Mouse (Mus musculus): ENCODE data around the gene Cnnm1.

Gene Cnnm1

DNA sequence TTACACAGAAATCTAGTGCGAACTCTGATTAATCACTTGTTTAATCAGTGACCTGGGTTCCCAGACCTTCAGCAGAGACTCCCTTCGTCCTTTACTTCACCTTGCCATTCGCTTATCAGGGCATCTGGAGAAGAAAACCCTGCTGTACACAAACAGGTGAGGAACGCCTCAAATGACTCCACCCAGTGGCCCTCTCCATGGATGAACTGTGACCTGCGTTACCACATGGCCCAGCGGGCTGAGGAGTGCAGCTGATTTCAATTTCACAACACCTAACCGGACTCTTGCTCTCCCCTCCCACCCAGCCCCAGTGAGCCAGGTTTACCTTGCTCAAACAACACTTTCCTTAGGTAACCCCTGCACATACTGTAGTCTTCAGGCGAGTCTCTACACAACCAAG is 73.6 kb downstream of the Cnnm1 start:
- no peak for DNase-seq

GRCm38 (mm10) chr19:43515668-43516396 is 75.6 kb downstream of the Cnnm1 start:
- no peak for DNase-seq

DNA sequence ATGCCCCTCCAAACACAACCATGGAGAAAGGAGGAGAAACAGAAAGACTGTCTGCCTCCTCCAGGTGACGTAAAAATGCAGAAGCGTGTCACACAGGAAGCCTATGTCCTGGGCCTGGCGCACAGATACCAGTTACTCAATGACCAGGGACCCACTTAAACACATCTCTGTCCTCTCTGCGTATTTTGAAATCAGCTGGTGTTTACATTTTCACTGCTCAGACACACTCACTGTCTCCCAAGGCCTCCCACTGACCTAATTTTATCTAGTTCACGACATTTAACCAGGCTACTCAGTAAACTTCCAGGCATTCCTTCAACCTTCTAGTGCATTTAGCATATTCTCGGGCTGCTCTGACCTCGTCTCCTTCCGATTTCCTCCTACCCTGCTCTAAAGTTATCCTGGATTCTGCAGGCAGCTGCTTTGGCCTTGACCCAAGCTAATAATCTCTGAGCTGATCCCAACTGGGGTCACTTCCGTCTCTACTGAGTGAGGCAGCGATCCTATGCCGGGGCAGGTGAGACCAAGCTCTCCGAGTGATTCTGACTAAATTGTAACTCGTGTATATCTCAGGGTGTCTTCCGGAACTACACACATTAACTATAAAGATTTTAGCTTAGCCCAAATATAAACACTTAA is 76.3 kb downstream of the Cnnm1 start:
- DNase-seq: no peak

DNA sequence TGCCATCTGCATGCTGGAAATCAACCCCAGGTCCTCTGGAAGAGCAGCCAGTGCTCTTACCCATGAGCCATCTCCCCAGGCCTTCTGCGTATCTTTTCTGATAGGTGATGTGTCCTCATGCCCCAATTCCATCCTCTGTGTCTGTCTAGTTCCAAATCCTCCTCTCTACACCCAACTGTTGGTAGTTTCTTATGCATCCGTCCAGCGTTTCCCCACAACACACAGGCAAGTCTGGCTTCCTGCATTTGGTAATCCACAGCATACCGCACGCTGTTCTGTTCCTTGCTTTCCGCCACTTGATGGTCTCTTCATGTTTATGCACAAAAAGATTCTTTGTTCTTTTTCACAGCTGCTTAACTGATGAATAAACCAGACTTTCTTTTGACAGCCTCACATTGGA is 77.1 kb downstream of the Cnnm1 start:
- no peak for DNase-seq

DNA sequence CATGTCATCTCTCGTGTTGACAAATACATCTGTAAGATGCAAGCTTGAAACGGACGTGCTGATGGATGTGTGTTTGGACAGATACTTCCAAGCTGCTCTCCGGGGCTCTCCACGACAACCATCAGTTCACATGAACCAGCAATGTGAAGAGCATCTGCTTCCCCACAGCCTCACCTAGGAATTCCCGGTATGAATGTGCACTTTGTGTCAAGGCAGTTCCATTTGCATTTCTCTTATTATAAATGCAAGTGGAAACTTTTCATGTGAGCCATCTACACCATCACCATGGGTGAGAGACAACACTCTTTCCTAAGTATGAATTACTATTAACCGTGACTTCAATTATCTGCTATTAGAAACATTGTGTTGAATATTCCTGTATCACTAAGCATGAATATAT is 77.6 kb downstream of the Cnnm1 start:
- DNase-seq: no peak

DNA sequence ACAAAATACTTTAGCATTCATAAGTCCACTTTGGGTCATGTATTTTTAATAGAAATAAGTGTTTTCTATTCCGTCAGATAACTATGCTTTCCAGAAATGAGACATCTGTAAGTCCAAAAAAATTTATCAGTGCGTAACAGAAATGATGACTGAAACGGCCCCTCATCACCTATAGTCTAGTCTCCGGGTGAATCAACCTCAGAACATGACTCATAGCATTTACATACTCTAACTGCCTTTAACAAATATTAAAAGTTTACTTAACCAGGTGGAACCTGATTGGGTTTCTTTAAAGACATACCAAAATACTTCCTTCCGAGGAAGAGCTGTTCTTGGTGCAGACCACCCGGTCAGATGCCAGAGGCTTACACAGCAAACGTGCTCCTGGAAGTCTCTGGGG is 78.0 kb downstream of the Cnnm1 start:
- DNase-seq: no peak

GRCm38 (mm10) chr19:43519226-43519625 is 79.0 kb downstream of the Cnnm1 start:
- no peak for DNase-seq

DNA sequence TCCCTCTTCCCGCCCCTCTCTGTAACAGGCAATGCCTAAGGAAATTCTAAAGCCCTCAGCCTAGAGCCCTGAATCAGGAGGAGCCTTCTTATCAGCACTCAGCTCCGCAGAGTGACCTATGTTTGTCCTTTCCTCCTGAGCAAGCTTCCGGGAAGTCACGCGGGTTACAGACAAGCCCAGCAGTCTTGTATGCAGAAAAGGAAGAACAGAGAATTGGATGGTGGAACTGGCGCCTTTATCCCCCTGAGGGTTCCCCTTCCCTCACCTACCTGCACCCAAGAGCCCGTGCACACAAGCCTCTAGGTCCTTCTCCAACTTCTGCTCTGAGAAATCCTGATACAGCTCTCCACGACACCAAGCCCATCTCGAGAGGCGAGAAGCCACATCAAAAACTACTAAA is 80.2 kb downstream of the Cnnm1 start:
- DNase-seq: no peak

DNA sequence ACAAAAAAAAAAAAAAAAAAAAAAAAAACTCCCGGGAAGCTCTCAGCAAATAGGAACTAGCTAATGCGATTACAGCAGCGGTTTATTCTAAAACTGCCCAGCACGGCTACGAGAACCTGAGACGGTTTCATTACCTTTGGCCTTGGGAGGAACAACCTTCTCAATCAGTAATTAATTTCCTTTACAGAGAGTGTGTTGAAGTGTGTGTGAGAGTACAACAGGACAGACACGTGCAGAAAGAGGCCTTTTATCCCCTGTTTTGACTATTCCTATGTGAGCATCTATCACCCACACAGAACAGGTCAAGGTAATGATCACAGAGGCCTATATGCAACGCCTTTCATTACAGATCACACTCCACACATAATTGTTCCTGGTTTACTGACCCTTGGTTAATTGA is 81.1 kb downstream of the Cnnm1 start:
- DNase-seq: no peak

DNA sequence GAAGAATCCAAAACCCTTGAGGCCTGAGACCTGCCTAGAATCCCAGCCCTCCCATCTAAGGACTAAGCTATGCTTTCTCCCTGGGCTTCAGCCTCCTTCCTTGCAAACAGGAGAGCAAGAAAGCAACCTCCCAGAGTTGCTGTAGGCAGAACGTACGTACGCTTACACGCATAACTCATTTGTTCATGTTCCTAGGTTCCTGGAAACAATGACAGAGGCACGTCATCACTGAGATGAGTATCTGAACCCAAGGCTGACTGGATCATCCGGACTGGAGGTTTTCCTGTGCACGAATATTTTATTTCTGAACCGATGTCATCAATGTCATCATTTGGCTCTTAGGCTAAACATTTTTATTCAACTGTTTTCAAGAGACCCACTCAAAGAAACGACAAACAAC is 81.8 kb downstream of the Cnnm1 start:
- DNase-seq: no peak

DNA sequence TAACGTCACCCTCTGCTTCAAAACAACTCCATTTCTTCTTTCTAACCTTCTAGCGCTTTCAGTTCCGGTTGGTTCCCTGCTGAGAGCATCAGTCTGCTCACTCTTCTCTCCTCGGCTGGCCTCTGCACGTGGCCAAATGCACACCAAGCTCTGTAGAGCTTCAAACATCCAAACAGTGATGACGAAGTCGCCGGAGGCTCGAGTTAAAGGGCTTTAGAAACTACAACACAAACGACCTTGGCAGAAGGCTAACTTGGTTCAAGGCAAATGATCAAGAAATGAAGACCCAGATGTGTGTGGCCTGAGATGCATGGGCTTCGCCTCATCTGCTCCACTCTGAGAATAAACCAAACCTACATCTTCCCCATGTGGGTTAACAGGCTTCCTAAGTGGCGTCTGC is 83.3 kb downstream of the Cnnm1 start:
- peak; percentile 30 for DNase-seq

- peak; percentile 92 for DNase-seq
Measured at GRCm38 (mm10) chr19:43524187-43525103, 84.2 kb downstream of the Cnnm1 start, which contains the start of gene Got1. TSS of gene Got1 (minus strand) at chr19:43524605.

DNA sequence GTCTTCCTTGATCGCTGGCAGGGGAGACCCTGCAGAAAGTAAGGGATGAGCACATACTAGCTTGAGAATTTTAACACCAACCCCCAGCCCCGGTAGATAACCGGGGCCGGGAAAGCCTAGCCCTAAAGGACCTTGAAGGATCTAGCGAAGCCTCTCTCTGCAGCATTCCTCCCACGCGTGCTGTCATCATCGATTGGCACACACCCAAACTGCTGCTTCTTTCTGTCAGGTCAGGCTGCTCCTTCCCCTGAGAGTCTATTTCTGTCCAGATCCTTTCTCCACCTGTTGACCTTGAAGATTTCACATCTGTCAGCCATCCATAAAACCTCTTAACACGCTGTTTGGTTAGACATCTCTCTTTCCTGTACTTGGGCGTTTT is 84.9 kb downstream of the Cnnm1 start:
- DNase-seq: no peak

DNA sequence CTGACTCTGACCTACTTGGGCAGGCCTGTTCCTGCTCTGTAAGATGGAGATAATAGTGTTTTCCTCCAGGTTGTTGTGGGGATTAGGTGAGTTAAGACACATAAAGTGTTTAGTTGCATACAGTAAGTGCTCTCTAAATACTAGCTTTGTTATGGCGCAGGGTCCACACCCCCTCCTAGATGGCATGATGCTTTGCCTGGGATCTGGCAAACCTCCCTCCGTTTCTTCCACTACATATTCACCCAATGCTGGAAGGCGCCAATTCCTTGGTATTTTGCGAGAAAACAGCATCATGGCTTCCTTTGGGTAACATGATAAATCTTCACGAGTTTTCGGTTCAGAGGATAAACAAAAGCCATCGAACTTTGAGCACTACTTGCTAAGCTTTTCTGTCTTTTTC is 85.3 kb downstream of the Cnnm1 start:
- no peak for DNase-seq

- DNase-seq: no peak
Measured at GRCm38 (mm10) chr19:43526025-43526424, 85.8 kb downstream of the Cnnm1 start.

DNA sequence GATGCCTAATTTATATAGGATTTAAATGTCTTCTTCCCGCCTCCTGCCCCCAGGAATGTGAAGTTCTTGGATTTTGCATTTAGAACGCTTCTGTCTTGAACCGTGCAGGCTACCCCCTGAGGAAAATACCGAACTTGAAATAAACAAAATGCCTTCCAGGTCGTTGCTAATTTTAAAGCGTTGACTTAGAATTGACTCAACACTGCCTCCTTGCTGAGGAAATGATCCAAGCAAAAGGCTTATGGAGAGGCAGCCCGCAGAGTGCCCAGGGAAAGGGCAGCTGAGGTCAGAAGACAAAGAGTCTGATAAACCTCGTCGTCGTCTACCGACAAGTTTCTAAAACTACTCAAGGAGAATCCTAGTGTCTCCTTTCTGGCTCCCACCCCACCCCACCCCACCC is 86.9 kb downstream of the Cnnm1 start:
- no peak for DNase-seq

GRCm38 (mm10) chr19:43528056-43528587 is 87.9 kb downstream of the Cnnm1 start:
- no peak for DNase-seq

DNA sequence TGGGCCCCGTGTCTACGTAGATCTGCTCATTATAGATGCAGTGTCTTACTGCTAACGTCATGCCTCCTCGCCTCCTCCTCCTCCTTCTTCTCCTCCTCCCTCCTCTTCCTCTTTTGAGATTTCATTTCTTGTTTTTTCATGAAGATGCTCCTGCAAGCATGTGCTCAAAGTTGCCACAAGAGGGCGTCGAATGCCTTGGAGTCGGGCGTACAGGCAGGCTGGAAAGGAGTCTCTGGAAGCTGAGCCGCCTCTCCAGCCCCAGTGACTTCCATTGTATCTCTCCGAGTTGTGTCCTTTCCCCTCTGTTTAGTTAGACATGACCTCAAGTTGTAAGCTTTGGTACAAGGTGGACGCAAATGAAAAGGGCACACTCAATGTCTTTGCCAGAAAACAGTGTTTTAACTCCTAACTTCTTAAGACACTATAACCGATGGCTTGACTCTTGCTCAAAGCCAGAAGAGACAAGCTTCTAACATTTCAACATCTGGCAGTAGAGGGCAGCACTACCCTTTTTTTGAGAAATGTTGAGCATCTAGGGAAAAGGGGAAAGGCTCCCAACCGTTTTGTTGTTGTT is 90.0 kb downstream of the Cnnm1 start:
- peak; percentile 58 for DNase-seq

DNA sequence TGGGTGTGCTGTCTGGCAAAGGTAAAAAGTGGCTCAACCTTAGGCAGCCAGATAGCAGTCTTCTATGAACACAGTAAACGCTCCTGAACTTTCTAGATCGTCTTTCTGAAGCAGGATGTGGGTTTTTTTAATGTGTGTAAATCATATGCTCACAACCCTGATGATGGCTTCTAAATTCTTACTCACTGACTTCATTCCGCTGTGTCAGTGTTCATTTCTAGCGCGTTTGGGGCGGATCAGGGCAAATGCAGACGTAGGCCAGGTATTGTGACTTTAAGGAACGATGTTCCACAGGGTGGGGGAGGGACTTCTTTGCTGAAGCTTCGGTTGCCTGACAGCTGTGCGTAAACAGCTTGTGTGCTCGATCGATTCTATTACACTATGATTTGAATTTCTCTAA is 90.7 kb downstream of the Cnnm1 start:
- DNase-seq: peak; percentile 59

GRCm38 (mm10) chr19:43535372-43535771 is 95.1 kb downstream of the Cnnm1 start:
- DNase-seq: no peak

- DNase-seq: no peak
Measured at GRCm38 (mm10) chr19:43546337-43547117, 106.3 kb downstream of the Cnnm1 start.
